ENCODE assay signal across 19 mouse cellular contexts in the genomic region with DNA sequence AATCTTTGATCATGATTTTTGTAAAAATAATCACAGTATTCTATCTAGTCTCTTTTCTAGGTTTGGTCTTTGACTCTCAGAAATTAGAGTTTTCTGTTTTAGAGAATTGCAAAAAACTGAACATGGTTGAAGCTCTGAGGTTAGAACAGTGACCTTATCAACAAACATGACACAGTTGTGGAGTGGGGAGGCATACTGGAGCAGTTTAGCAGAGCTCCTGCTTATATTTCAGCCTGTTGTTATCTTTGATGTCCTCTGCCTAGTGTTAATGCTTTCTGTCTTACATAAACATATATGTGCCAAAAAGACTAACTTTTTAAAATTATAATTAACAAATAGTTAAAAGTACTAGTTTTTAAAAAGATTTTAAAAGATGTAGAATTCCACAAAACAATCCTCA. TPM values are rescaled to one million over a fixed set of nuclear protein-coding genes. Genes with fewer than 3 reads are reported as not detected.
A peak's percentile ranks its signal among the peaks of the same experiment; 100 is the strongest.
DNase-seq lines count a peak whose midpoint lies in the region; ATAC-seq and TF ChIP-seq lines count a peak whose summit lies in the region.
"Had no signal": no experiment of that assay in that cellular context is flagged by ENCODE, and none has a peak within 500 bp of the region (broad histone marks: within the 10 kb centered on the region; RNA-seq: fewer than 3 reads in every experiment).

No protein-coding gene starts in this region.

- no peak overlapping the region for H3K27ac ChIP-seq in kidney, postnatal 0 days
- no peak overlapping the region for H3K27ac ChIP-seq in midbrain, embryonic 15.5 days
- H3K27ac ChIP-seq: embryonic facial prominence, embryonic 10.5 days; forebrain, embryonic 13.5 days; hindbrain, embryonic 12.5 days; intestine, embryonic 15.5 days had no signal

- no peak overlapping the region for H3K4me3 ChIP-seq in kidney, postnatal 0 days (replicated peaks; ENCODE audit: low read depth, low read length)
- no peak overlapping the region for H3K4me3 ChIP-seq in midbrain, embryonic 15.5 days
- H3K4me3 ChIP-seq: embryonic facial prominence, embryonic 10.5 days; forebrain, embryonic 13.5 days; hindbrain, embryonic 12.5 days; intestine, embryonic 15.5 days had no signal

- peaks cover 4% of the 10 kb centered on the region for H3K4me1 ChIP-seq in kidney, postnatal 0 days (replicated peaks; ENCODE audit: insufficient read depth, low read length)
- peaks cover 19% of the 10 kb centered on the region for H3K4me1 ChIP-seq in midbrain, embryonic 15.5 days

- no peaks in the 10 kb centered on the region for H3K36me3 ChIP-seq in kidney, postnatal 0 days (ENCODE audit: insufficient read depth, low read length)
- no peaks in the 10 kb centered on the region for H3K36me3 ChIP-seq in midbrain, embryonic 15.5 days (replicated peaks)
- H3K36me3 ChIP-seq: embryonic facial prominence, embryonic 10.5 days; hindbrain, embryonic 12.5 days; intestine, embryonic 15.5 days had no signal

- no peaks in the 10 kb centered on the region for H3K27me3 ChIP-seq in kidney, postnatal 0 days (ENCODE audit: insufficient read depth, low read length)
- no peaks in the 10 kb centered on the region for H3K27me3 ChIP-seq in midbrain, embryonic 15.5 days (replicated peaks)
- H3K27me3 ChIP-seq: forebrain, embryonic 13.5 days; hindbrain, embryonic 12.5 days; intestine, embryonic 15.5 days had no signal

- no peak overlapping the region for H3K9ac ChIP-seq in kidney, postnatal 0 days (ENCODE audit: low read depth, low read length)
- no peak overlapping the region for H3K9ac ChIP-seq in midbrain, embryonic 15.5 days
- H3K9ac ChIP-seq: forebrain, embryonic 13.5 days; forebrain, postnatal 0 days; hindbrain, embryonic 12.5 days; intestine, embryonic 15.5 days had no signal

- no peaks in the 10 kb centered on the region for H3K9me3 ChIP-seq in kidney, postnatal 0 days (replicated peaks; ENCODE audit: low read length)
- H3K9me3 ChIP-seq in midbrain, embryonic 15.5 days, result no peaks in the 10 kb centered on the region
- H3K9me3 ChIP-seq: embryonic facial prominence, embryonic 10.5 days; forebrain, embryonic 13.5 days; hindbrain, embryonic 12.5 days; intestine, embryonic 15.5 days had no signal

- H3K4me2 ChIP-seq in kidney, postnatal 0 days (ENCODE audit: low read length), result no peak overlapping the region
- H3K4me2 ChIP-seq in midbrain, embryonic 15.5 days, result no peak overlapping the region
- H3K4me2 ChIP-seq: forebrain, embryonic 13.5 days; hindbrain, embryonic 12.5 days; intestine, embryonic 15.5 days had no signal

- no peak for ATAC-seq in kidney, postnatal 0 days (replicated peaks; ENCODE audit: low FRiP score, low read depth)
- ATAC-seq in megakaryocyte-erythroid progenitor cell, adult 5-6 weeks (replicated peaks; ENCODE audit: low FRiP score, low TSS enrichment, poor library complexity, severe bottlenecking), result peak; percentile 62
- ATAC-seq in midbrain, embryonic 15.5 days (replicated peaks), result no peak
- ATAC-seq: forebrain, embryonic 13.5 days; forebrain, postnatal 0 days; hindbrain, embryonic 16.5 days; intestine, embryonic 15.5 days had no signal

- peak; percentile 12 for DNase-seq in kidney, postnatal 0 days (ENCODE audit: low spot score)
- no peak for DNase-seq in kidney, postnatal 14 days
- DNase-seq in 416B (ENCODE audit: low read depth), result peak; percentile 25
- peak; percentile 21 for DNase-seq in c-Kit-positive CD71-positive TER-119-positive erythroid progenitor cells, embryonic 14.5 days (ENCODE audit: low spot score)
- no peak for DNase-seq in right cerebral cortex, postnatal 14 days
- DNase-seq: adrenal gland, postnatal 10 days; cerebellum, adult 11-12 months; cerebellum, adult 9-11 months; forebrain, postnatal 0 days; gastrocnemius, adult 2 months; gastrocnemius, postnatal 25 days; heart, postnatal 4 days had no signal

- TF ChIP-seq CTCF in kidney, postnatal 0 days (IDR thresholded peaks at IDR 0.05; ENCODE audit: low read depth), result no peak

RNA-seq across cellular contexts. Expression of a gene that starts 9.3 kb away (rescaled TPM):
- 1.4 and 1.6 TPM in 2 replicates for polyA plus RNA-seq in kidney, postnatal 0 days (2015; fragmentation: Nextera tagmentation; extraction: Ambion mirVana)
- 2.7 and 5.0 TPM in 2 replicates for total RNA-seq in megakaryocyte-erythroid progenitor cell, adult 5-6 weeks (2014; fragmentation: Nextera tagmentation)
- 1.6 and 9.8 TPM in 2 replicates for total RNA-seq in megakaryocyte-erythroid progenitor cell, adult 5-6 weeks (2017)
- 5.4 and 5.6 TPM in 2 replicates for polyA plus RNA-seq in midbrain, embryonic 15.5 days (2015; fragmentation: Nextera tagmentation; extraction: Ambion mirVana)

RNA-seq across cellular contexts. Expression of a gene that starts 9.4 kb away (rescaled TPM):
- 41.4 and 41.9 TPM in 2 replicates for polyA plus RNA-seq in kidney, postnatal 0 days (2015; fragmentation: Nextera tagmentation; extraction: Ambion mirVana)
- 82.0 and 90.2 TPM in 2 replicates for total RNA-seq in megakaryocyte-erythroid progenitor cell, adult 5-6 weeks (2014; fragmentation: Nextera tagmentation)
- 95.3 and 101 TPM in 2 replicates for total RNA-seq in megakaryocyte-erythroid progenitor cell, adult 5-6 weeks (2017)
- 27.7 and 29.9 TPM in 2 replicates for polyA plus RNA-seq in midbrain, embryonic 15.5 days (2015; fragmentation: Nextera tagmentation; extraction: Ambion mirVana)

Comparison
In these comparisons a context has a peak if more than half of its experiments do, and no peak if none do; other contexts are left out.
1. DNase-seq: peak in kidney, postnatal 0 days (single experiment), 416B (single experiment) and c-Kit-positive CD71-positive TER-119-positive erythroid progenitor cells, embryonic 14.5 days (single experiment); none in kidney, postnatal 14 days (single experiment) and right cerebral cortex, postnatal 14 days (single experiment).